Mouse (Mus musculus) thymus, postnatal 4 days (tissue): ENCODE results near the gene Prrt2.

Experiments used
- DNase-seq: peaks from one replicate; pipeline ENCODE4 v3.0.0; 2021

The Prrt2 gene

DNA sequence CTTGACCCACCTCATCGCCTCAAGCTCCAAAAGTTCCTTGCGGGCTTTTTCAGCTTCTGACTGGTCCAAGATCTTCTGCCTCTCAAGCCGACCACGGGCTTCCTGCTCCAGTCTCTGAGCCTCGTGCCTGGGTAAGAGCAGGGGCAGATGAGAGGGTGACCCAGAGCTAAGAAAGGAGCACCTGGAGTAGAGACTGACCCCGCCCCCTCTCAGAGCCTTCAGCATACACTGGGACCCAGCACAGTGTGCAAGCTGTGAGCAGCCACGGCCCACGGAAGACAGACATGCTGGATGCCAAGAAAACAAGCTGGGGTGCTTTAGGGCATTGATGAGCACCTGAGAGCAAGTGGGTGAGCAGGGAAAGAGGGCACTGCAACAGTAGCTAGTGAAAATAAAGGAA is 32.2 kb downstream of the Prrt2 start:
- DNase-seq, result peak; percentile 72

DNA sequence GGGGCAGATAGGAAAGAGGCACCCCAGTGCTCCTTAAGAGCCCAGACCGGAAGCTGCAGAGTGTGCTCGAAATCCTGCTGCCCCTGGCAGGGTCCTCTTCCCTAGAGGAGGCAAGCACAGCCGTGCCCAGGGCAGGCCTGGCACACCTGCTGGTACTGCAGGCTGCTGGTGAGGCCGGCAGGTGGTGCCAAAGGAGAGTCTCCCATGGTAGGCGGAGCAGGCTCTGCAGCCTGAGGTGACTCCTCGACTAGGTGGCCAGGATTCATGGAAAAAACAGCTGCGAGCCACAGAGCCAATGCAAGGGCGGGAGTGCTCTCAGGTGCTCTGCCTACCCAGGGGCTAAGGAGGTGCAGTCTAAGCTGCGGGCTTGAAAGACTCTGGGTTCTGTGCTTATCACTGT is 34.7 kb downstream of the Prrt2 start:
- peak; percentile 71 for DNase-seq

- DNase-seq, result no peak
Measured at GRCm38 (mm10) chr7:126984667-126985444, 36.2 kb downstream of the Prrt2 start.

DNA sequence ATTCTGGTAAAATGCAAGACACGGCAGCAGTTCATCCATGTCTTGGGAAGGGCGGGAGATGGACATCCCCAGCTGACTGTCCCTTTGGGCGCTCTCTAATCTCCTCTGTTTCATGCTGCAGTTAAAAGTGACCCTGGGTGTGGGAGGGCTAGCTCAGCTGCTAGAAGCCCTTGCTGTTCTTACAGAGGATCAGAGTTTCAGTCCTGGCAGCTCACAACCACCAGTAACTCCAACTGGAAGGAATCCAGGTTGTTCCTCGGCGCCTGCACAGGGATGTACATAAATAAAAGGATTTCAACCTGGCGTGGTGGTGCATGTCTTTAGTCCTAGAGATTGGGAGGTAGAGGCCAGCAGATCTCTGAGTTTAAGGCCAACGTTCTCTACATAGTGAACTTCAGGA is 37.9 kb downstream of the Prrt2 start:
- no peak for DNase-seq

DNA sequence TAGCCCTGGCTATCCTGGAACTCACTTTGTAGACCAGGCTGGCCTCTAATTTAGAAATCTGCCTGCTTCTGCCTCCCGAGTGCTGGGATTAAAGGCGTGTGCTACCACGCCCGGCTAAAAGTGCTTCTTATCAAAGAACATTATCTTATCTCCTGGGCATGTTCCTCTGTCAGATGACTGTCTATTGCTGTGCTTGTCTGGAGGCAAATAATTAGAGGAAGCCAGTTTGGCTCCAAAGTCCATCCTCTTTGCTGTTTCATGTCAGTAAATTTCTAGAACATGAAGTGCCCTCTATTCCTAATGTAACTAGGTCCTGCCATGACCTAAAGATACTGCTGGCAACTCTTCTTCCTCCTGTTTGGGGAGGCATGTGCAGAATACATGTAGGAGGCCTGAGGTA is 39.0 kb downstream of the Prrt2 start:
- no peak for DNase-seq

GRCm38 (mm10) chr7:126981601-126982000 is 39.4 kb downstream of the Prrt2 start:
- DNase-seq, result no peak

GRCm38 (mm10) chr7:126978841-126979240 is 42.2 kb downstream of the Prrt2 start:
- no peak for DNase-seq

DNA sequence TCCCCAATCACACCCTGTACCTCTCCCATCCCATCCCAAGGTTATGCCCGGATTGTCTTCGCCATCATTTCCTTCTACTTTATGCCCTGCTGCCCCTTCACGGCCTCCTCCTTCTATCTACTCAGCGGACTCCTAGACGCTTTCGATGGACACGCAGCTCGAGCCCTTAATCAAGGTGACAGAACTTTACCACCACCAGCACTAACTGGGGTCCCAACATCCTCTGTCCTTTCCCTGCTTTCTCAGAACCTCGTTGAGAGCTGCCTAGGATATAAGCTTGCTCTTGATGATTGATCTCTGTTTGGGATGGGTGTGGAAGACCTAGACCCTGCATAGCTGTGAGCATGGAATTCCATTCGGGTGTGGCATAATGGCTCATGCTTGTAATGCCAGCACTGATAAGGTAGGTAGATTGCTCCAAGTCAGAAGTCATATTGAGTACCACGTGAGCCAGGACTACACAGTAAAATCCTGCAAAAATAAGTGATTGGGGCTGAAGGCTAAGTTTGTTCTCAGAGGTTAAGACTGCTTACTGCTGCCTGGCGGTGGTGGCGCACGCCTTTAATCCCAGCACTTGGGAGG is 44.0 kb downstream of the Prrt2 start:
- DNase-seq, result no peak

DNA sequence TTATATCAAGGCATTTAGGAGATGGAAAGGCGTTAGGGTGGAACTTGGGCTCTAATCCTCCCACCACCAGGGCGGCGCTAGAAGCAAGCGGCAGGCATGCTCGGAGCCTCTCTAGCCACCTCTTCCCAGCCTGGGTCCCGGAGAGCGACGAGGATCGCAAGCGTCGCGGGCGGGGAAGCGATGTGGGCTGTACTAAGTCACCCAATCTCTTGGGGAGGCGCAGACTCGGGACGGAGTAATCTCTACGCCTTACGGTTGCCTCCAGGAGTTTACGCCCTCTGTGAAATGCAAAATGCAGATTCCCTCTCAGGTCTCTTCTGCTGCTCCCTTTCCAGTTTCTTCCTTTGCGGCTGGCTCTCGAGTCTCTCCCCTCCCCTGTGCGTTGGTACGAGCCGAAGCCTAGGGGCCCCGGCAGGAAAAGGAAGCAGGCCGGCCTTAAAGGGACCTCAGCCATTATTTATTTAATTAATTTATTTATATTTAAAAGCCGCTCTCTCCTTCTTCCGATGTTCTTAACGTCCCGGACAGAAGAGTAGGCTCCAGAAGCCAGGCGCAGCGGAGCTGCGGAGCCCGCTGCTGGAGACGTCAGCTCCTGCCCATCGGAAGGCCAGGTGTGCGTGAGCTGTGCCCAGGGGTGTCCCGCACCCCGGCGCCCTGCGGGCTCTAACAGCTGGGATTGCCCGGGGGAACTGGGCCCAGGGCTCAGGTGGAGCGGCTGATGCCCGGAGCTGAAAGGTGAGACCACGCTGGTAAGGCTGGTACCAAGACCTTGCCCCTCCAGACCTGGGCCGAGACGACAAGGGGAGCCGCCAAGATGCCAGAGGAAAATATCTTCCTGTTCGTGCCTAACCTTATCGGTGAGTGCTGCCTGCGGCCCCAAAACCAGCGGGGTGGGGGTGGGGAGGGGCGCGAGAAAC is 44.8 kb downstream of the Prrt2 start, which contains the start of gene Cdiptos:
Gene Cdiptos (minus strand): TSS at position 149 of the 917 bp plus-strand sequence.
- peak; percentile 99 for DNase-seq

DNA sequence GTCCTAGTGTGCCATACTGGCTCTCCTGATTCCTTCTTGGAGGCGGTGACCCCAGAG is 45.3 kb downstream of the Prrt2 start, which contains the start of gene Cdipt:
Gene Cdipt (plus strand): TSS at position 22 of the 57 bp plus-strand sequence.
- DNase-seq, result no peak

DNA sequence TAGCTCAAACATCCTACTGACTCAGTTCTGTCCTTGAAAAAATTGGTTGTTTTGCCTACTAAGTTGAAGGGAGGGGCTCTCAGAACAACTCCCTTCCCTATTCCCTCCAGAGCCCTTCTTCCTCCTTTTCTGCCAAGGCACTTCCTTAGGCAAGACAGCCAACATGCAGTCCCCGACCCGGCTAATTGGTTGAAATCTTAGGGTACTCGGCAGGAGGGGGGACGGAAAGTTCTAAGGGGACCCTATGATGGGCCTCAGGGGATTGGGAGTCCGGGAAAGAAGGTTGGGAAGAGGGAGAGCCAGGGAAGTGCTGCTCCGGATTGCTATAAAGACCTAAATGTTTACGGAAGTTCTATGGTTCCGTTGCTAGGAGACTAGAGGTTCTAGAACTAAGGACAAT is 45.5 kb downstream of the Prrt2 start:
- DNase-seq, result no peak
